Mouse (Mus musculus) liver, adult 2 months (tissue): ENCODE results near the gene Vopp1.

Experiments used
- CTCF ChIP-seq: fragments of 200-500 bp; IDR thresholded peaks from 2 replicates; pipeline ENCODE4 v1.5.1; 2011; ENCODE audit warnings: low read depth, low read length, control low read depth
- POLR2A ChIP-seq: fragments of 200-500 bp; IDR thresholded peaks from 2 replicates; pipeline ENCODE4 v1.6.1; 2011; ENCODE audit warnings: low read length, control low read depth; ENCODE audit not compliant: insufficient read depth; ENCODE audit errors: extremely low read depth

DNA sequence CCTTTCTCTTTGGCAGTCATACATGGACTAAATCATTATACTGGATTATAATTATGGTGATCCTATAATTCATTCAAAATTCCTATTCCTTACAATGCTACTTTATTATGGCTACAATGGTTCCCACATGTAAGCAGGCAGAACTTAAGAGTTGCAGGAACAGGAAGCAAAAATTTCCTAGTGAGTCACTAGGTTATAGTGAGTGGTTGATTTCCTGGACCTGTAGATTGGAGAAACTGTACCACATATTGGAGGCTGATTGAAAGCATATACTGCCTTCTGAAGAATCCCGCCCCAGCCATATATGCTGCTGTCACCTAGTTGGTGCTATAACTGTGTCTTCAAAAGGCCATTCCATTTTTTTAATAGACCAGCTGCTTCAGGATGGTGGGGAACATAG lies 82.2 kb downstream of the Vopp1 start:
- TF ChIP-seq POLR2A (no peak), CTCF (no peak)
